Mouse (Mus musculus) heart, adult 11 months (tissue): ENCODE results near the gene Naa50.

ENCODE experiments used
- DNase-seq: peaks from one replicate; pipeline ENCODE4 v3.0.0; 2022

Naa50 gene

GRCm38 (mm10) chr16:44205973-44206372, 66.3 kb downstream of the Naa50 start:
- DNase-seq, result peak; percentile 30

GRCm38 (mm10) chr16:44210156-44211053, 70.8 kb downstream of the Naa50 start:
- peak; percentile 74 for DNase-seq

- no peak for DNase-seq
Observed at GRCm38 (mm10) chr16:44211054-44211414, 71.4 kb downstream of the Naa50 start.

- DNase-seq, result peak; percentile 81
Observed at GRCm38 (mm10) chr16:44212703-44213102, 73.1 kb downstream of the Naa50 start.
